Mouse (Mus musculus) retina, postnatal 1 day (tissue): ENCODE results near the gene Npcd.

Experiments
- DNase-seq: peaks from one replicate; pipeline ENCODE4 v3.0.0-alpha.2; 2012

Npcd gene

GRCm38 (mm10) chr15:79802304-79802703 is 31.7 kb downstream of the Npcd start:
- DNase-seq = no peak

DNA sequence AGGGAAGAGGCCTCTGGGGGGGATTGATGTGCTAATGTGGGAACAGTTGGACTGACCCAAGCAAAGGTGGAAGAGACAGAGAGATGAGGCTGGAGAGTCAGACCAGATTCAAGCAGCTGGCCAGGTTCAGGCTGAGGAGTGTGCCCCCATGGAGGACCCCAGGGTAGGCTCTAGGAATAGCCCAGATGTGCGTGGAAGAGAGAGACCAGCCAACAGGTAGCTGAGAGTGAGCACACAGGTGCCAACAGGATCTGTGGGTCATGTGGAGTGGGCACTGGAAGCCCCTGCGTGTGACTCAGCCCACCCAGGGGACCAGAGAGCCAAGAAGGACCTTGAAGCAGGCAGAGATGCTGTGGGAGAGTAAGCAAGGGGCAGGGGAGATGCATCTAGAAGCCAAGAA is 32.4 kb downstream of the Npcd start:
- no peak for DNase-seq

DNA sequence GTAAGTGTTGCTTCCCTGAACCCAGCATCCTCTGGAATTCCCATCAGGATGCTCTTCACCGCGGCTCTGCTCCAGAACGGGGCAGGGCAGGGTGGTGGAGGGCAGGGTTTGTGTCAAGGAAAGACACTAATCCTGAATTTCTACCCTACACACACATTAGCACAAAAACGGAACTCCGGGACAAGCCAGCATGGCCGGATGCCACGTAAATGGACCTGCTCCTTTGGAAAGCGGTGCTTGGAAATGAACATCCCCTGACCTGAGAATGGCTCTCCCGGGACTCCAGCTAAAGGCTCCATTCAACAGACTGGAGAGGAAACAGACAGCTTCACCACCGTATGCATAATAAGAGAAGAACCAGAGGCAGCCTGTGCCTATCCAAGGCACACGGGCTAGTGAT is 33.3 kb downstream of the Npcd start:
- no peak for DNase-seq

DNA sequence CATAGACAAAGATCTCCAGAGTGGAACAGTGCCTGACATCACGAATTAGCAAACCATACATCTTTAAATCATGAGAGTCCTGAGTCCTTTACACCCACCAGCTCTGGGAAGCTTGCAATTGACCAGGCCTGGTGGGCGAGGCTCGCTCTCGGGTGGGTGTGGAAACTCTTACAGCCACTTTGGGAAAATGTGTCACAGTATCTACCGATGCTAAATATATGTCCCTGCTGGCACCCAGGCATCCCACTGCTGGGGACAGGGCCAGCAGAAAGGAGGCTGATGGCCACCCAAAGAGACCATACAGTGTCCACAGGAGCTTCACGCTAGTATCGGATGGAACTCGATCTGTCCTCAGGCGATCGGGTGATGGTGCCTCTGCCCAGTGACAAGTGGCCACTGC is 35.4 kb downstream of the Npcd start:
- no peak for DNase-seq

DNA sequence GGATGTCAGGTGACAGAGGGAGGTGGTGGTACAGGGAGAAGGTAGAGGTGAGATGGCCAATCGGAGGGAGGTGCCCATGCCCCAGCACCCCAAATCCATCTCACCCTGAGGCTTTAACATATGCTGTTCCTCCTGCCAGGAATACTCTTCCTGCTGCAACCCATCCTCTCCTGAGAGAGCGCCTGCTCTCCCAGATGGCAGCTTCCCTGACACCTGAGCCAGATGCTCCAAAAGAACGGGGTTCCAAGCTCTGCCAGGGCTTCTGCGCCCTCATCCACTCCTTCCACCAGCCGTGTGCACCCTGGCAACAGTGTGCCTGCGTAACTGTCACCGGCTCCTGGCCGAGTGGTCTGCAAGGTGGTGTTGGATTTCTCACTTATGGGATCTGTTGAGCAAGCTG is 36.4 kb downstream of the Npcd start:
- no peak for DNase-seq

DNA sequence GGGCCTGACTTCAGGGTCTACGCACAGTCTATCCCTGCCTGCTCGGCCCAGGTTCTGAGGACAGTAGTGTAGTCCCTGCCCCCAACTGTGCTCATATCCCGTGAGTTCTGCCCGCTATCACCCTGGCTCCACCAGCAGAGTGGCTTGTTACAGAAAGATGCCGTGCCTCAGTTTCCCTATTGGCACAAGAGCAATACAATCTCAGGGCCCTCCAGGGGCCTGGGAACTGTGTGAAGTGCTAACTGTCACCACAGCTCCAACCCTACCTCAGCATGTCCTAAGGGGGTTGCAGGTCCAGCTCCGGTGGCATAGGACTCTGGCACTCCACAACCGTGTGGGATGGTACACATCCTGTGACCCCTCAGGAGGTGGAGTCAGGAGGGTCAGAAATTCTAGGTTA is 36.9 kb downstream of the Npcd start:
- DNase-seq = no peak

DNA sequence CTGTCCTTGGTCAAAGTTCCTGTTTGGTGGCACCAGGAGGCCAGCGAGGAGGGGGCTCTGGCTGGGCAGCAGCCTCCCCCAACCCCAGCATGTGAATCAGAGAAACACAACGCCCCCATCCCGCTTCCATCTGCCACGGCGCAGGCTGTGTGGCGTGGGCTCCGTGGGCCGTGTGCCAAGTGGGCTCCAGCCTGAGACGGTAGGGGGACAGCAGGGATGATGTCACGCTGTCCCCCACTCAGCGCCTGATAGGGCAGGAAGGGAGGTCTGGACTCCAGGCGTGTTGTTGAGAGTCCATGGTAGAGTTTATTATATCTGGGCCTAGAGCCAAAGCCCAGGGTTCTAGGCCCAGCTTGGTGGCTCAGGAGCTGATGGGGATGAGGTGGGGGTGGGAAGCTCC is 37.8 kb downstream of the Npcd start:
- DNase-seq = no peak

- no peak for DNase-seq
Measured at GRCm38 (mm10) chr15:79794173-79794572, 39.9 kb downstream of the Npcd start.

GRCm38 (mm10) chr15:79793076-79793475 is 41.0 kb downstream of the Npcd start:
- DNase-seq = no peak

DNA sequence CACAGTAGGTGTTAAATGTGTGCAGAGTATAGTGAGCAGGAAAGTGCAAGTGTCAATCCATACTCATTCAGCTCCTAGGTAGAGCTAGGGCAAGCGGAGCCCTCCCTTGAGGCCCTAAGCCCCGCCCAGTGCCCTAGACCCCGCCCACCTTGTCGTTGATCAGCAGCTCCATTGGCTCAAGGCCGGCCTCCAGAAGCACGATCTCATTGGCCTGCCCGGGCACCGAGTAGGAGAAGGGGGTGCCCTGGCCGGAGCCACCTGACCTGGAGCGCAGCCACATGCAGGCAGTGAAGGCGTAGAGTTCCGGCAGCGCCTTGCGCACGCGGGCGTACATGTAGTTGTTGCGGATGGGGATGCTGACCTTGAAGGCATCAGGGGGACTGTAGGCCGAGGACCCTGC is 41.6 kb downstream of the Npcd start:
- DNase-seq = peak; percentile 80

DNA sequence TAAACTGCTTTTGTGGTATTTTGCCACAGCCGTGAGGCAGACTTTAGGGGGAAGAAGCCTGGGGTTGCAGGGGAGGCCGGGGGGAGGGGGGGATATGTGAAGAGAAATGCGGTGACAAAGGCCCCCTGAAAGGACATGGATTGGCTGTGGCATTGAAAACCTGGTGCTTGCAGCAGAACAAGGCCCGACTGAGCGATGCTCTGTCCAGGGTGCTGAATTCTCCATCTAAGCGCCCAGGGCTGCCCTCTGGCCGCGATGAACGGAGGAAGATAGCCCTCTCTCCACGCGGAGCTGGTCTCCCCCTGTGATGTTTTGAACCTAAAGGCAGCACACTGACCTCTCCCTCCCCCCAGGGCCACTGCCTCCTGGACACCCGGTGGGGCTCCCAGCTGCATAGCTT is 42.5 kb downstream of the Npcd start:
- DNase-seq = peak; percentile 81

GRCm38 (mm10) chr15:79790905-79791304 is 43.1 kb downstream of the Npcd start:
- DNase-seq = no peak

- no peak for DNase-seq
Measured at GRCm38 (mm10) chr15:79790111-79790510, 43.9 kb downstream of the Npcd start.

DNA sequence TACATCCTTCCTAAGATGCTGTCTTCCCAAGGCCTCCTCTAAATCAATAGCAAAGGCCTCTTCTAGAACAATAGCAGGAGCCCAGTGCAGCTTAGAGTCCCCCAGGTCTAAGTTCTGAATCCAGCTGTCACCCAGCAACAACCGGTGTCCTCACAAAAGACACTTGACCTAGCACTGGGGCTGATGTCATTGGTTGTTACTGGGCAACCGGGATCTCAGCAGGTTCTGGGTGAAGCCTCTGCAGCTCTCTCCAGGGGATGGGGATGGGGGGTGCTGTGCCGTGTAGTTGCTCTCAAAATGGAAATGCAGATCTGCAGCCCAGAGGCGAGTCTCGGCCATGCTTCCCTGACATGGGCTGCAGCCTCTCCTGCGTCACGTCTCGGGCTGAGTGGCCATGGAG is 46.2 kb downstream of the Npcd start:
- DNase-seq = peak; percentile 53

DNA sequence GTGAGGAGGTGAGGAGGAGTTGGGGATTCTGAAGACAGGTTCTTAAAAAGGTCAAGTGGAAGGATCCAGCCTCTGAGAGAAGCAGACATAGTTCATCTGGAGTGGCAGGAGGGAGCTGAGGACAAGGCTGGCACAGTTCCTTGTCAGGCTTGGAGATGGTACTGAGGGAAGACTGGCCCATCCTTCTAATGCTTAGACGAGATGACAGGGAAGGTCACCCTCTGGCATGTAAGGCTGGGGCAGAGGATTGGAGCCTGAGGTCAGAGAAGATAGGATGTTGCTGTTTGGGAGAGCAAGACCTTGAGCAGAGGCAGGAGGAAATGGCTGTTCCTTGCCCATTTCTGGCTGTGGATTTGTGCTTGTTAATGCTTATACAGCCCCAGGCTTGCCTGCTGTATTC is 49.0 kb downstream of the Npcd start:
- DNase-seq = no peak

DNA sequence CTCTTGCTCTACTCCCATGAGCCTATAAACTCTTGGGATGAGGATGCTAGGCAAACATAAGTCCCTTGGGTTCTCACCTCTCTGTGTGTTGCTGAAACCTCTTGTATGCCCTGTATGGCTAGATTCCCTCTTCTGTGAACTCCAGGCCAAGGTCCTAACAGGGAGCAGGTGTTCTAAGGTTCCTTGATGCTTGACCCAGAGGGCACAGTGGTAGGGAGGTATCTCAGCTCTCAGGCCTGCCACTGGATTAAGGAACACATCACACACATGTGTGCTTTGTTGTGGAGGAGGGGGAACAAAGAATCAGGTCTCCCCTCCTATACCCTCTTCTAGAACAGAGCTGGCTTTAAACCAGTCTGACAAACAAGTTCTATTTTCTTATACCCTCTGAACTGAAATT is 56.3 kb downstream of the Npcd start, which contains the start of gene Dnal4:
Gene Dnal4, minus strand, starts transcription at position 101 of the 400 bp plus-strand sequence.
- DNase-seq = no peak

DNA sequence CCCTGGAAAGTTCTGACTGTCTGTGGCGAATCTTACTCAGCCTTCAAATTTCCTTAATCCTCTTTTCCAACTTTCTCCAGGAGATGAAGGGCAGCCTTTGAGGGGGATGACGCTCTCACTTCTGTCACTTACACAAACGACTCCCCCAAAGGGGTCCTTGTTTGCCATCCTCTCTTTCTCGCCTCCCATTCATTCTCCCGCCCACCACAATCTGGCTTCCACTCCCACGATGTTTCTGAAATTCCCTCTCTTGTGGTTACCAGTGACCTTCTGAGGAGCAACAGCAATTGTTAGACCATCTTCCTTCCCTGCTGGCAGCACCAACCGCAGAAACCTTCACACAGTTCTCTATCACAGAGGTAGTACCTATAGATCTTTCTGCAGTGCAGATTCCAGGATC is 58.4 kb downstream of the Npcd start:
- no peak for DNase-seq

GRCm38 (mm10) chr15:79774117-79775027 is 59.7 kb downstream of the Npcd start:
- DNase-seq = peak; percentile 99

- DNase-seq = no peak
Measured at GRCm38 (mm10) chr15:79770629-79771240, 63.3 kb downstream of the Npcd start.

DNA sequence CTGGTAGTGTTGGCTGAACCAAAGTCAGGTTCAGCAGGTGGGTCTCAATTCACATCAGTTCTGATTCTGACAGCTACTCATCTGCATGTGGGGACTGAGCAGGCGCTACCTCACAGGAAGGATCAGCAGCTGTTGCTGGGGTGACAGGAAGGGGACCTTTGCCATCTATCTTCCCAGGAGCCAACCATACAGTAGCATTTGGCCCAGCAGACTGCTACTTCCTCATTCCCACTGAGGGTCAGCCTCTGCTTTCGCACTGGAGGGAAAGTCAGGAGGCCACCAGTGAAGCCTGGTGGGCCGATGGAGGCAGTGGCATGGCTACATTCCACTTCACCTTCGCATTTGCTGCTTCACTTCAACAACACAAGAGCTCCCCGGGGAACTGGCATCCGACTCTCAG is 65.7 kb downstream of the Npcd start:
- no peak for DNase-seq

- no peak for DNase-seq
Measured at GRCm38 (mm10) chr15:79767327-79767961, 66.6 kb downstream of the Npcd start.

- DNase-seq = no peak
Measured at GRCm38 (mm10) chr15:79766586-79767071, 67.4 kb downstream of the Npcd start.

- no peak for DNase-seq
Measured at GRCm38 (mm10) chr15:79766168-79766567, 67.9 kb downstream of the Npcd start.

DNA sequence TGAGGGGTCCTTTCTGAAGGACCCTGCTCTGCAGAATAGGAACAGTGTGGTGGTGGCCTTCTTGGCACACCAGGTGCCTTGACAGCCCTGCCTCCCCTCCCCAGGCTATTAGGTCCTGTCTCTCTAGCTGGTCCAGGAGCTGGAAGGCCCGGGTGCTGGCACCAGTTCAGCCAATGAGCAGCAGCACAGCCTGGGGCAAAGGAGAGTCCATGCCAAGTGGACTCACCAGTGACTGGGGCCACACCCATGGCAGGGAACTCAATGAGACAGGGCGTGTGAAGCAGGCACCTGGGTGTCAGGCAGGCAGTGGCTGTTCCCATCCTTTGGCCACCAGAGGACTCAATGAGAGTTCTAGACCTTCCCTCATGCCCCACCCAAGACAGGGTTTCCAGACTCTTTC is 68.7 kb downstream of the Npcd start:
- no peak for DNase-seq
